8 mouse cellular contexts compared by ENCODE assay signal in the genomic region with DNA sequence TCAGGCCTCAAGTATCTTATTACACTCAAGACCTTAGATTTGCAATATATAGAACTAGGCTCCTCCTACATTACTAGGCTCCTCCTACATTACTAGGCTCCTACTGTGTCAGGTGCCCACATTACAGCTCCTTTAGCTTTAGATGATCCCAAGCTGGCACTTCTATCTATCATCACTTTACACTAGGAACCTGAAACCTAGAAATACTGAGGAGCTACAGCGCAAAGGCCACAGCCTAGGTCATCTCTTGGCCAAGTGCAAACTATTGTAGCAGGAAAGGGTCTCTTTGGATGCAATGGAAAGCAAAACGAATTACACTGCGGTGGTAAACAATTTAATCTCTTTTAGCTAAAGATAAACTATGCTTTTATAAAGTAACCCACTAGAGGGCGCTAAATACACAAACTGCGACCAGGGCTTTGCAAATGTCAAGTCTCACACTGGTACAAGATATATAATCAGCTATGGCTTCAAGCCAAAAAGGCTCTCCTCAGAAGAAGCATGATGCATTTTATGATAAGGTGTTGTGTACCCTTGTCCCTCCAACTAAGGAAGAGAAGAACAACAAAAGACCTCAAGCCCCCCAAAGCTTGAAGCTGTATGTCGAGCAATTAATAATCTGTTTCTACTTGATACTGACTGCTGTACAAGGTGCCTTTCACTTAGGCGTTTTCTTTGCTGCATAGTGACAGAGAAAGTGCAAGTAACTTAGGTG. TPM values are rescaled to one million over a fixed set of nuclear protein-coding genes. Genes with fewer than 3 reads are reported as not detected.
DNase-seq lines count a peak whose midpoint lies in the region; ATAC-seq and TF ChIP-seq lines count a peak whose summit lies in the region.

No protein-coding gene starts in this region.

- H3K27ac ChIP-seq in gastrocnemius, adult 2 months: peak overlapping the region; percentile 97
- peak overlapping the region; percentile 86 for H3K27ac ChIP-seq in CH12.LX (ENCODE audit: insufficient read depth, low read depth)
- peak overlapping the region; percentile 63 for H3K27ac ChIP-seq in heart, embryonic 16.5 days (ENCODE audit: low read length)
- no peak overlapping the region for H3K27ac ChIP-seq in lung, embryonic 14.5 days (ENCODE audit: low read depth)
- peak overlapping the region; percentile 19; the same call in 1 of the 2 replicates for H3K27ac ChIP-seq in olfactory bulb, adult 2 months (ENCODE audit: insufficient read depth, low read depth, low read length)

- DNase-seq in gastrocnemius, adult 2 months: no peak
- DNase-seq in gastrocnemius, postnatal 4 days (ENCODE audit: low spot score in 2 of 2): no peak
- peak; percentile 68 for DNase-seq in CH12.LX (ENCODE audit: extremely low read depth)
- peak; percentile 23 to 63 for DNase-seq in cerebellum, postnatal 14 days
- DNase-seq in lung, embryonic 14.5 days: peak; percentile 94
- no peak for DNase-seq in right cerebral cortex, postnatal 14 days

- peak overlapping the region; percentile 72 for H3K4me2 ChIP-seq in CH12.LX (ENCODE audit: insufficient read depth, low read depth, poor library complexity, severe bottlenecking)
- peak overlapping the region; percentile 11; the same call in 1 of the 2 replicates for H3K4me2 ChIP-seq in heart, embryonic 16.5 days (ENCODE audit: low read depth, low read length)
- H3K4me2 ChIP-seq in lung, embryonic 14.5 days: no peak overlapping the region

- TF ChIP-seq EP300 in CH12.LX (IDR thresholded peaks at IDR 0.05; ENCODE audit: low read length): peak; percentile 47

- TF ChIP-seq POLR2A in CH12.LX (IDR thresholded peaks at IDR 0.05; ENCODE audit: low read depth, low read length): no peak
- TF ChIP-seq POLR2A in olfactory bulb, adult 2 months (IDR thresholded peaks at IDR 0.05; ENCODE audit: insufficient read depth, low read depth, low read length): no peak

- no peaks in the 10 kb centered on the region for H3K9me3 ChIP-seq in CH12.LX (replicated peaks; ENCODE audit: low read length)
- H3K9me3 ChIP-seq in heart, embryonic 16.5 days (replicated peaks; ENCODE audit: control insufficient read depth, low read length): no peaks in the 10 kb centered on the region
- no peaks in the 10 kb centered on the region for H3K9me3 ChIP-seq in lung, embryonic 14.5 days (ENCODE audit: low read depth, low read length)

- peaks cover 89% of the 10 kb centered on the region for H3K79me2 ChIP-seq in CH12.LX (replicated peaks; ENCODE audit: control insufficient read depth, extremely low read depth, insufficient read depth, poor library complexity, severe bottlenecking)

- TF ChIP-seq CTCF in gastrocnemius, adult 2 months (IDR thresholded peaks at IDR 0.05): peak; percentile 87
- TF ChIP-seq CTCF in CH12.LX (conservative IDR thresholded peaks at IDR 0.05 in 1 of 2, IDR thresholded peaks at IDR 0.05 in 1 of 2; ENCODE audit: low read depth in 2 of 2, low read length in 2 of 2): peak; percentile 67 to 70
- TF ChIP-seq CTCF in lung, embryonic 14.5 days (IDR thresholded peaks at IDR 0.05; ENCODE audit: low read depth): peak; percentile 74
- no peak for TF ChIP-seq CTCF in olfactory bulb, adult 2 months (IDR thresholded peaks at IDR 0.05; ENCODE audit: insufficient read depth, low read depth, low read length)

- no peaks in the 10 kb centered on the region for H3K27me3 ChIP-seq in CH12.LX (replicated peaks)
- H3K27me3 ChIP-seq in heart, embryonic 16.5 days (ENCODE audit: control insufficient read depth, insufficient read depth, low read length): no peaks in the 10 kb centered on the region
- H3K27me3 ChIP-seq in lung, embryonic 14.5 days (ENCODE audit: insufficient read depth, low read length): no peaks in the 10 kb centered on the region

- H3K36me3 ChIP-seq in CH12.LX (replicated peaks in 1 of 2; ENCODE audit: control insufficient read depth in 1 of 2, insufficient read depth in 1 of 2, low read length in 1 of 2): peaks cover 2 to 12% of the 10 kb centered on the region in 2 experiments
- H3K36me3 ChIP-seq in heart, embryonic 16.5 days (ENCODE audit: control insufficient read depth, insufficient read depth): peaks cover under 1% of the 10 kb centered on the region
- H3K36me3 ChIP-seq in lung, embryonic 14.5 days (ENCODE audit: insufficient read depth): peaks cover 16% of the 10 kb centered on the region

- H3K4me3 ChIP-seq in gastrocnemius, adult 2 months: peak overlapping the region; percentile 87
- H3K4me3 ChIP-seq in CH12.LX (replicated peaks in 1 of 3; ENCODE audit: low read depth in 2 of 3, low read length in 2 of 3, poor library complexity in 1 of 3): peak overlapping the region; percentile 14 to 39 (median 27)
- H3K4me3 ChIP-seq in heart, embryonic 16.5 days (ENCODE audit: low read length): no peak overlapping the region
- no peak overlapping the region for H3K4me3 ChIP-seq in lung, embryonic 14.5 days (ENCODE audit: low read depth, low read length)
- H3K4me3 ChIP-seq in olfactory bulb, adult 2 months (ENCODE audit: insufficient read depth, low read depth, low read length): no peak overlapping the region

- intact Hi-C loops in gastrocnemius, adult 2 months (cut with DNase I): loop anchor here (2.0 kb wide), 1 partner anchor 77 kb away; no protein-coding TSS in a partner anchor

- dilution Hi-C loops in CH12.LX (cut with MboI; ENCODE audit: extremely low pct_ligation_motif_present, extremely low pct_unique_long_range_greater_than_20kb, low sequenced_read_pairs): no loop called here

- H3K4me1 ChIP-seq in CH12.LX (ENCODE audit: control insufficient read depth in 1 of 2, insufficient read depth in 2 of 2): peaks cover 20 to 73% of the 10 kb centered on the region in 2 experiments
- peaks cover 78% of the 10 kb centered on the region for H3K4me1 ChIP-seq in heart, embryonic 16.5 days (ENCODE audit: control insufficient read depth, insufficient read depth, low read length)
- peaks cover 10% of the 10 kb centered on the region for H3K4me1 ChIP-seq in lung, embryonic 14.5 days (ENCODE audit: insufficient read depth)
- peaks cover 19% of the 10 kb centered on the region for H3K4me1 ChIP-seq in olfactory bulb, adult 2 months (ENCODE audit: control insufficient read depth, insufficient read depth, low read length)

- 9% methylated on average over 7 of the region's 7 CpGs for WGBS in heart, embryonic 16.5 days
- 24% methylated on average over 7 of the region's 7 CpGs for WGBS in lung, embryonic 14.5 days
- 10% methylated on average over 7 of the region's 7 CpGs for WGBS in olfactory bulb, adult 2 months

- TF ChIP-seq RAD21 in CH12.LX (IDR thresholded peaks at IDR 0.05; ENCODE audit: low read depth, low read length): peak; percentile 77

- no peak for ATAC-seq in heart, embryonic 16.5 days (replicated peaks; ENCODE audit: extremely low read depth, insufficient read depth, low FRiP score)
- peak; percentile 29; the same call in 1 of the 2 replicates for ATAC-seq in lung, embryonic 14.5 days (ENCODE audit: insufficient read depth)

- in situ Hi-C loops in CH12.LX (cut with MboI; ENCODE audit: low pct_ligation_motif_present, low pct_unique_long_range_greater_than_20kb, low sequenced_read_pairs): loop anchor here (5.0 to 25.0 kb wide), 2 partner anchors 37 to 647 kb away; no protein-coding TSS in a partner anchor

- peak overlapping the region; percentile 68 for H3K9ac ChIP-seq in CH12.LX (ENCODE audit: insufficient read depth, low read depth)
- peak overlapping the region; percentile 9; the same call in 1 of the 2 replicates for H3K9ac ChIP-seq in heart, embryonic 16.5 days (ENCODE audit: low read length)
- H3K9ac ChIP-seq in lung, embryonic 14.5 days: no peak overlapping the region

TF ChIP-seq in CH12.LX, 34 proteins besides CTCF, POLR2A, EP300 and RAD21:
- TF ChIP-seq JUN (IDR thresholded peaks at IDR 0.05; ENCODE audit: insufficient read depth, low read depth, low read length): 0 out of 2 replicates have a peak, but pooled peaks have one; percentile 1
- peak; percentile 73 for TF ChIP-seq MAX (IDR thresholded peaks at IDR 0.05; ENCODE audit: low read length)
- TF ChIP-seq JUND (conservative IDR thresholded peaks at IDR 0.05; ENCODE audit: low read depth, low read length): no peak; the same call in 1 of the 2 replicates
- peak; percentile 77 for TF ChIP-seq SMC3 (IDR thresholded peaks at IDR 0.05; ENCODE audit: low read depth, low read length)
- no peak for TF ChIP-seq POLR2AphosphoS2 (IDR thresholded peaks at IDR 0.05; ENCODE audit: low read depth, low read length)
- TF ChIP-seq MAFK (IDR thresholded peaks at IDR 0.05; ENCODE audit: insufficient replicate concordance, low read length): 0 out of 2 replicates have a peak, but pooled peaks have one; percentile 28
- peak; percentile 37; the same call in 1 of the 2 replicates for TF ChIP-seq MEF2A (IDR thresholded peaks at IDR 0.05; ENCODE audit: borderline replicate concordance, low read depth, low read length)
- 0 out of 2 replicates have a peak, but pooled peaks have one; percentile 0 for TF ChIP-seq TCF12 (IDR thresholded peaks at IDR 0.05; ENCODE audit: low read depth, low read length)
- peak; percentile 26; the same call in 1 of the 2 replicates for TF ChIP-seq MXI1 (IDR thresholded peaks at IDR 0.05; ENCODE audit: low read depth, low read length)

RNA-seq across cellular contexts. Expression of a gene that starts 18.5 kb away (rescaled TPM):
- total RNA-seq in gastrocnemius, adult 2 months (2021): 10 to 100 TPM; 26.4 to 28.4 TPM
- 10 to 100 TPM; 55.5 to 57.7 TPM for total RNA-seq in gastrocnemius, postnatal 4 days (2021)
- total RNA-seq in CH12.LX (2012; rRNA removed) (21.2 and 21.3 TPM in 2 replicates), CH12.LX (2014; rRNA removed) (7.2 and 10.2 TPM in 2 replicates)
- polyA plus RNA-seq in CH12.LX (2012; ENCODE audit: insufficient read length, low read depth): 24.6 and 29.7 TPM in 2 replicates
- polyA plus RNA-seq in heart, embryonic 16.5 days (2015; fragmentation: Nextera tagmentation; extraction: Ambion mirVana): 67.9 and 76.9 TPM in 2 replicates
- 72.8 and 83.2 TPM in 2 replicates for polyA plus RNA-seq in lung, embryonic 14.5 days (2014; fragmentation: Nextera tagmentation; extraction: Ambion mirVana)
- 94.8 and 315 TPM in 2 replicates for polyA plus RNA-seq in olfactory bulb, adult 2 months (2012; ENCODE audit: insufficient read depth, insufficient read length, low replicate concordance, missing spikeins)

Comparison
In these comparisons a context has a peak if more than half of its experiments do, and no peak if none do; other contexts are left out.
1. DNase-seq: peak in CH12.LX (single experiment), cerebellum, postnatal 14 days (2 of 2) and lung, embryonic 14.5 days (single experiment); none in gastrocnemius, adult 2 months (single experiment), gastrocnemius, postnatal 4 days (0 of 2) and right cerebral cortex, postnatal 14 days (single experiment).
2. H3K4me3 ChIP-seq: peak in gastrocnemius, adult 2 months (single experiment) and CH12.LX (3 of 3); none in heart, embryonic 16.5 days (single experiment), lung, embryonic 14.5 days (single experiment) and olfactory bulb, adult 2 months (single experiment).